Mouse (Mus musculus): ENCODE measurements around the gene Myrip.
"Not testable (repeated sequence)": the region's sequence is repeated elsewhere in the genome, so short reads cannot be mapped to it uniquely, and the experiment has no call there.

Gene Myrip

DNA sequence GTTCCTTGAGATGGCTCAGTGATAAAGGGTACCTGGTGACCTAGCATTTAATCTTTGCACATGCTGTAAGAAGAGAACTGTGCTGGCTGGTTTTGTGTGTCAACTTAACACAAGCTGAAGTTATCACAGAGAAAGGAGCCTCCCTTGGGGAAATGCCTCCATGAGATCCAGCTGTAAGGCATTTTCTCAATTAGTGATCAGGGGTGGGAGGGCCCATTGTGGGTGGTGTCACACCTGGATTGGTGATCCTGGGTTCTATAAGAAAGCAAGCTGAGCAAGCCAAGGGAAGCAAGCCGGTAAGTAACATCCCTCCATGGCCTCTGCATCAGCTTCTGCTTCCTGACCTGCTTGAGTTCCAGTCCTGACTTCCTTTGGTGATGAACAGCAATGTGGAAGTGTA lies at the start of gene Myrip:
TSS of gene Myrip (plus strand) at position 301 of the 400 bp plus-strand sequence.
- not testable (repeated sequence) for DNase-seq (ENCODE audit: low read depth, low spot score)

DNA sequence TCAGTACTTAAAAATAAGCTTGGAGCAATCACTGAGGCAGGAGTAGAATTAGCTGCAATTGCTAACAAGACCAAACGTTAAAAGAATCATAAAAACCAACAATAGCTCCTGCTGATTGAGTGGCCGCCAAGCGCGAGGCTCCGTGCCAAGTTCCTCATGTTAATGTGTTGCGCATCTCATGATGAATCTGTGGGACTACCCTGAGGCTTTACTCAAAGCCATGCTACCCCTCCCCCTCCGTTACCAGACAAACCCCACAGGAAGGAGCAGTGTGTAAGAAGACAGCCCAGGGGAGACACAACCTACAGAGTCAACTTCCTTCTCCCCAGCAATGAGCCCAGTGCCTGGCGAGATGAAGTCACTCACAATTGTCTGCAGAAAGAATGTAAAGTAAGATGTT lies 41.5 kb upstream of the Myrip start:
- no peak for DNase-seq (ENCODE audit: low read depth, low spot score)

DNA sequence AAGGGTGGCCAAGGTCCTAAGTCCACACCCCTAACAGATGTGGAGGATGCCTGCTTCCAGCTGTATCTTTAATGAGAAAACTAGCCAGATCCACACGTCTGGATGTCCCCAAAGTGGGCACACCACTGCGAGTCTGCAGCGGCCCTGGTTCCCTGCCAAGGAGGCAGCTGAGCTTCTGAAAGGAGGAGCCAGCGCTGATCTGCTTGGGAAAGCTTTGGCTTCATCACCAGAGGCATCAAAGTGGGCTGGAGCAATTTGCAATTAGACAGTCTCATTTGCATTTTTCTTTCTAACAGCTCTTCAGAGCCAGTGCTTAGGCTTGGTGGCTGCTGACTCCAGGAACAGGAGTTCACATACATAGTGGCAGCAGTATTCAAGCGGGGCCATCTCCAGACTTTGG lies 37.3 kb upstream of the Myrip start:
- DNase-seq (ENCODE audit: low read depth, low spot score) = no peak

DNA sequence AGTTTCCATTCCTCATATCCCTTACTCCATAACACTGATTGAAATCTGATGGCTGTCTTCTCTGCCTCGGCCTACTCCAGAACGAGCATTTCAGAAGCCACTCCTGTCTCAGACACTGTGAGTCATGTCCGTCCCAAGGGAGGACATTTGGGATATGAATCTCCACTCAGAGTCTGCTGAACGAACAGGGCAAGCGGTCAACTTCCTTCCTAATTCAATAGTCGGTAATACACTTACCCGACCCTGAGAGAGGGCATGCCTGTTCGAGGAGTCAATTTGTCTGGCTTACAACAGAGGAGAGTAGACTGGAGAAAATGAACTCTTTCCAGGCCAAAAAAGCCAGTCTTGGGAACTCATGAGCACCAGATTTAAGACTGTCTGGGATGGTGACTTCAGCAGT lies 28.2 kb upstream of the Myrip start:
- DNase-seq (ENCODE audit: low read depth, low spot score) = no peak

DNA sequence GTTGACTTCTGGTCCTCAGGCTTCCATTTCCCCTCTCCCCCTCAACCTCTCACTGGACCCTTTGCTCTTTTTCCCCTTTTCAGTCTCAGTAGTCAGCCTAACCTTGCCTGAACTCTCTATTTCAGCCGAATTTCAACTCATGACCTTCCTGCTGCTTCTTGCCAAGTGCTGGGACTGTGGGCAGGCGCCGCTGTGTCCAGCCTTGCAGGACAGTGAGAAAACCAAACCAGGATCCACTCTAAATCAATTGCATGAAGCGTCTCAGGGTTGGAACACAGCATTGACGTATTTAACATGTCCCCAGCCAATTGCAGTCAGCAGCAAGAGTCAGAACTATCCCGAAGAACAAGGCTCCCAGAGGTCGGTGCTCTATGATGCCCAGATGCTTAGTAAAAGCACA lies 26.1 kb upstream of the Myrip start:
- DNase-seq (ENCODE audit: low read depth, low spot score) = no peak

DNA sequence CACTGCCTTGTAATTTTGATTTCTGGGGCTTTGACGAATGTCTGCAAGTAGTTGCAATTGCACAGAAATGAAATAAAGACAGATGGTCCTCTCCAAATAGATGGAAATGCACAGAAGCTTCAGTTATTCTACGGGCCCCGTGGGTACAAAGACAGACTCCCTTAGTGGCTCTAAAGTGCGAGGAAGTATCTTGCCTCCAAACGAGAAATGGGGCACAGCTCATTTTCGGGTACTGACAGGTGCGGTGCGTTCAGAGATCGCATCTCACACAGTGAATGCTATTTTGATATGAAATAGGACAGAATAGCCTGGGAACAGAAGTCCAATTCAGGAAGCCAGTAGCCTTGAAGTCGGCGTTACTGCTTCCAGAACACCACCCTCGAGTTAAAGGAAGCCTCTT lies 20.2 kb upstream of the Myrip start:
- no peak for DNase-seq (ENCODE audit: low read depth, low spot score)

DNA sequence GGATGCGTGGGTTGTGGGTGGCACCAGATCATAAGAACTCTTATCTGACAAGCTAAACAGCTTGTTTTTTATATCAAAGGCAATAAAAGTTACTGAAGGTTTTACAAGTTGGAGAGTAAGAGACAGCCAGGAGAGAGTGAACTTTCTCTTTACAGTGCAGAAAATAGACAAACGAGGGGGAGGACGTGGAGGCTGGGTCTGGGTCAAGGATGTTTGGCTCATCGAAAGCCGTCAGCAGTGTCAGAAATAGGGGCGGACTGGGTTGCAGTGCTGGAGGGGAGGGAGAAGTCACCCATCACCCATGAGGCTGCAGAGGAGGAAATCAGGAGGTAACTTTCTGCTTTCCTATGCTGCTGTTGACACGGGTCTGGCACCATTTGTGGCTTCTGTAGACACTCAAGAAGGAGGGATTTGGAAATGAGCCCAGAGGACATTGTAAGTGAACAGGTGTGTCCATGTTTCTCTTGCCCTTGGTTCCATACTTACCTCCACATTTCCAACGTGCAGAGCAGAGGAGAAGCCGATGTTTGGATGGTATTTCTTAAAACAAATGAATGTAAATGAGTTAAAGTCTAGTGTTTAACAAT lies 18.8 kb upstream of the Myrip start:
- no peak for DNase-seq (ENCODE audit: low read depth, low spot score)

DNA sequence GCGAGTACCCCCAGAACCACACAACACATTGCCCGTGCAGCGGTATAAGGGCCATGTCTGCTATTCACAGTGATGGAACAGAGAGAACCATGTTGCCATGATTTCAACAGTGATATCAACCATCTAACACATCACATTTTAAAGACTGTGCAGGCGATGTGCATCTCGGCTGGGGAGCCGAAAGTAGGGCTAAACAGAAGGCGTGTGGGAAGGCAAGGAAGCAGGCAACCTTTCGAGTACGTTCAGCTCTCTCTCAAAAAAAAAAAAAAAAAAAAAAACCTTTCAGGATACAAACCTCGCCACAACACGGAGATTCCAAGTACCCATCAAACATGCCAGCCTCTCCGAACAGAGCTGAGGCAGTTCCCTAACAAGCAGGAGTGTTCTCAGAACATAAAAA lies 17.8 kb upstream of the Myrip start:
- DNase-seq (ENCODE audit: low read depth, low spot score) = no peak

DNA sequence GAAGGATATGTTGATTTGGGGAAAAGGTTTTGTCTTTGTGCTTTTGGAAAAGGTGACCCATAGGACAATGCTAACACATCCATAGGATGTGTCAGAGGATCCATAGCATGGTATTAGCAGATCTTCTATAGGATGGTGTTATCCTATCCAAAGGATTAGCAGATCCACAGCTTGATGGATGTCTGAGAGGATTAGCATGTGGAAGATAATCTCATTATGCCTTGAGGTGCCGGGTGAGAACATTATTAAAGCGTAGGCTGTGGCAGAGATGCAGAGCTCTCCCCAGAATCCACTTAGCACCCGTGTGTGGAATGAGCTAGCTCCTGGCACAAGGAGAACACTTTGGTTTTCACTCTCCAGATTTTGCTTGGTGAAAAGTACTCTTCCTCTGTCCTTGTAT lies 13.3 kb upstream of the Myrip start:
- DNase-seq (ENCODE audit: low read depth, low spot score) = no peak

DNA sequence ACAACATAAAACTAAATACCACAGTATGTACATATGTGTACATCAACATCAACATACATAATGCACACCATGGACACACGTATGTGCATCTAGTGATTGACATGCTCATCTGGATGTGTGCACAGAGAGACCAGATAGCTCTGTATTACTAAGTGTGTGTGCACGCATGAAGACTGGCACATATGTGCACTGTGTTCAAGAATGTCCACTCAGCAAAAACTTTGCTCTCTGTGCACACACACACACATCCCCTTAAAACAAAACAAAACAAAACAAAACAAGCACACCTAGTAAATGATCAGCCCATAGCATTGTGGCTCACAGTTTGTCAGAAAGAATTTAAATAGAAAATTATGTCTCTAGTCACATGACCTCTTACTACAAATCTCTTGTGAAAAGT lies 10.9 kb upstream of the Myrip start:
- no peak for DNase-seq (ENCODE audit: low read depth, low spot score)

DNA sequence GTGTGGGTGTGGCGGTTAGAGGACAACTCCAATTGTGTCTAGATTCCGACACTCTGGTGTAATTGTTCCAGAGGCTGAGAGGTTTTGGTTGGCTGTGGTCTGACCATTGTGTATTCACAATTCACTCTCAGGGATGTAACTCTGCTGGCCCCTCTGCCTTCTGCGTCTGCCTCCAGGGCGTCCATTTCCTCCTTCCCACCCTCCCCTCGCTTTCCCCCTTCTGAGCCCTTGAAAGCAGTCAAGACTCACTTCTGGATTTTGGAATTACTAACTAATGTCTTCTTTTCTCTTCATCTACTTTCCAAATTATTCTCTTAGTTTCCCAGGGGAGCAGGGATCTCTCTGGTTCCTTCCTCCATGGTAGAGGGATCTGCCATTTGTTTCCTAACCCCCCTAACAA lies 8.8 kb upstream of the Myrip start:
- no peak for DNase-seq (ENCODE audit: low read depth, low spot score)

DNA sequence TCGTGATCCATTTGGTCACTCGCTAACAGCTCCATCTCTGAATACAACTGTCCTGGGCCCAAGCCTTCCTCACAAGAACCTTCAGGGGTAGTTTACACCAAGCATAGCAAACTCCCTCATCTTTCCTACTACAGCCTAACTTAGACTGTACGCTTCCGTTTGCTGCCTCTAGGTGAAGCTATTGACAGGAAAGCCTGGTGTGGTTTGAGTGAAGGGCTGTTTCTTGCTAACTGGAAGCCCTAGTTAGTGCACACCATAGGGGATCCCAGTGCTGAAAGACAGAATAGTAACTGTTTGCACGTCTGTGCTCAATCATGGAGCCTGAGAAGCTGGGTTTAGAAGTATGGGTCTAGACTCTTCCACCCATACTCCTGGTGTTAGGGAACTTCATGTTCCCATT lies 5.8 kb upstream of the Myrip start:
- DNase-seq (ENCODE audit: low read depth, low spot score) = no peak

DNA sequence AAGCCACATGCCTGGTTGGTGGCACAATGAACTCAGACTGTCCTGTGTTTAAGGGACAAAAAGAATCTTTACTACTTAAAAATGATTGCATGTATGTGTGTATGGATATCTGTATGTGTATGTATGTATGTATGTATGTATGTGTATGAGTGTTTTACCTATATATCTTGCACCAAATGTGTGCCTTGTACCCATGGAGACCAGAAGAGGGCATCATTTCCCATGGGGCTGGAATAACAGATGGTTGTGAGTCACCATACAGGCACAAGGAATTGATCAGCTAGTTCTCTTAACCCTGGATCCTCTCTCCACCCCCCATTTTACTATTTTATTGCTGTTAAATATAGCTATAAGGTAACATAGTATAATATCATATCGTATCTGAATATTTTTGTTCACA lies 4.4 kb upstream of the Myrip start:
- DNase-seq (ENCODE audit: low read depth, low spot score) = no peak

DNA sequence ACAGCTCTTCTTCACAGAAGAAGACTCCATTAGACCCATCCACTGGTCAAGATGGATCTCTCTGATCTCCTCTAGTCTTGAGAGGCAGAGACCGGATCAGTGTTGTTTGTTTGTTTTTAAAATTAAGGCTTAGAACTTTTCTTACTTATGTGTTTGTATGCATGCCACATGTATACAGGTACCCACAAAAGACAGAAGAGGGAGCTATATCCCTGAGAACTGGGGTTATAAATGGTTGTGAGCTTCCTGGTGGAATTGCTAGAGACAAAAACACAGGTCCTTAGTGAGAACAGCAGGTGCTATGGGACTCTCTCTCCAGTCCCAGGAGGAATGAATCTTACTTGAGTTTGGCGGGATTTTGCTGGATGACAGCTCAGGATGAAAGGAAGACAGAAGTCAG lies 1.9 kb upstream of the Myrip start:
- no peak for DNase-seq (ENCODE audit: low read depth, low spot score)

DNA sequence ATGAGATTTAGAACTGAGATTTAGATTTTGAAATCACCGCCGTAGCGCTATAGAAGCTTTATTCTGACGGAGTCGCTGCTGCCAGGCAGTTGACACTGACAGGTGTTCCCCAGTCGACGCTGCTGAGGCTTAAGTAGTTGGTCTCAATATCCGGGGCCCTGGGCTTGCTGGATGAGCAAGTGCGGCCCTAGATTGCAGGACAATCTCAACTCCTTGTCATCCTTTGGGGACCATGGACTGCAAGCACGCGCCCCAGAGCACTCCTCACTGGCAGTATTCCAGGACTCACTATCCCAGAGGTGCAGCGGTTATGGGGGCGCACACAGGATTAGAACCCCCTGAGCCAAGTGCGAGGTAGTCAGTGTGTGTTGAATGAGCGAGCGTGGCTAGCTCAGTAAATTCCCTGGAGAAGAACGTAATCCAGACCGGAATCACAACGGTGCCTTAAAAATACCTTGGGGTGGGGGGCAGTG lies 1.7 kb downstream of the Myrip start:
- no peak for DNase-seq (ENCODE audit: low read depth, low spot score)

DNA sequence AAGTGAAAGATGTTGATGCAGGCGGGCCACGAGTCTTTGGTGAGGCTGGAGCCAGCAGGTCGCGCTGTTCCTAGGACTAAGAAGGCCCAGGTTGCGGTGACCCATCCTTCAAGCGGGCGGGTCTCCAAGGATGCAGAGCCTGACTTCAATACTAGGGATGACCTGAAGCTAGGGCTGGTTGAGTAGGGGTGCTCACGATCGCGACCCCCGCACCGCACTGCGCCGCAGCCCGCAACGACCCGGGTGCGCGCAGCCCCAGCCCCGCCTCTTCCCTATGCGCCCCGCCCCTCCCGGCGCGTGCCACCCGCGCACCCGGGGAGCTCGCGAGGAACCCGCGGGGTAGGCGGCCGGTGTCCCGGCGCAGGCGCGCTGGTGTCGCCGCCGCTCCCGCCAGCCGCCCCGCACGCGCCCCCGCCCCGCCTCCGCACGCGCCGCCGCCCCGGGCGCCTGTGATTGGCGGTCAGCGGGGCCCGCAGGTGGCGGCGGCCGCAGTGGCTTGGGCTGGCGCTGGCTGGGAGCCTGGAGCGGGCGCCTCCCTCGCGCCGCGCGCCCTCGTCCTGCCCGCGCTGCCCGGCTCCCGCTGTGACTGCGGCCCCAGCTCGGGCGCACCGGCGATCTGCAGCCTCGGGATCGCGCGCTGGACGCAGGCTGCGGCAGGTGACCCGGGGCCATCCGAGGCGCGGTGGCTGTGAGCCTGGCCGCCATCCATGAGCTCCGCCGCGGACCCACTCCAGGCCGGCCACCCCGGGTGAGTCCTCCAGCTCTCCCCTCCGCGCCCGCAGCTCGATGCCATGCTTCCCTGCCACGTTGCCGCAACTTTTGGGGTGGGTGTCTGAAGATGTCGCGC lies 2.4 kb downstream of the Myrip start:
- DNase-seq (ENCODE audit: low read depth, low spot score) = no peak

DNA sequence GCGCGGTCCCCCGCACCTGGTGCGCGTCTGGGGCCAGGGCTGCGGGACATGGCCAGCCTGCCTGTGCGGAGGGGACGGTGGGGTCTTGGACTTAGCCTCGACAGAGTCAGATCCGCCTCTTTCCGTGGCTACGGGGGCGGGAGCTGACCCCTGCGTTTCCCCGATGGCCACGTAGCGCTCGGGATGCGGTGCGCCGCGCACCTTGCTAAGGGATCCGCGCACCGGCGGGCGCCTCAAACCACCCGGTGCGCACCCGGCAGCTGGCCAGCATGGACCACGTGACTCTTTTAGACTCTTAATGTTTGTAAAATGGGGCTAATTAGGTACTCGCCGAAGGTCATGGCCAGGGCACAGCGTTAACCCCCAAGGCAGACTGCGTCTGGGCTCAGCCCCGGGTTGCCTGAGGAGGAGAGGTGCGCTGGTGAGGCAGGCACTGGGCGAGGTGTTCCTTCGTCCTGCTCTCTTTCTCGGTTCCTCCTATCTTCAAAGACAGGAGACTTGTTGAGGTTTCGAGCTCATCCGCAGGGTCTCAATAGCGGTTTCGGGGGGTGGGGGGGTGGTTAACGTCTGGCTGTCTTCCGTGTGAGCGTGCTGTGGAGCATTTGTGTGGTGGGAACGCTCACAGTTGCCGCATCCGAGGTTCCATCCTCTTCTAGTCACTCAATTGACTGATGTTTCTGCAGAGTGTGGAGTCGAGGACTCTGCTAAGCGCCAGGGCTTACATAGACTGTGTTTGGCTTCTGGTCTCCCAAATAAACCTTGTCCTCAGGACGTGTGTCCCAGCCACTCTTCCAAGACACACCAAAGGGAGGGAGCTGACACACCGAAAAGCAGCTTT lies 3.2 kb downstream of the Myrip start:
- DNase-seq (ENCODE audit: low read depth, low spot score) = no peak

DNA sequence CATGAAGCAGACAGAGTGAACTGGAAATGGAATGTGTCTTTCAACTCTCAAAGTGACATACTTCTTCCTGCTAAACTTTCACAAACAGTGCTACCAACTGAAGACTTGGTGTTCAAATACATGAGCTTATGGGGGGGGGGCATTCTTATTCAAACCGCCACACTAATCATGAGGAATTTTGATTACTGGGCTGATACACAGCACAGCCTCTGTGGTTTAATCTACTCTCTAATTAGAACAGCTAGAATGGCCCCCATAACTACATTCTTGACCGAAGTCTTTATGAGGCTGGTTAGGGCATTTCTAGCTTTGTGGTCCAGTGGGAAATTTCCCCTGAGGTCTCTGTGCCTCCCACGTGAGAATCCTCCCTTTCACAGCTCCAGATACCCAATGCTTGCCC lies 13.9 kb downstream of the Myrip start:
- DNase-seq (ENCODE audit: low read depth, low spot score) = no peak

DNA sequence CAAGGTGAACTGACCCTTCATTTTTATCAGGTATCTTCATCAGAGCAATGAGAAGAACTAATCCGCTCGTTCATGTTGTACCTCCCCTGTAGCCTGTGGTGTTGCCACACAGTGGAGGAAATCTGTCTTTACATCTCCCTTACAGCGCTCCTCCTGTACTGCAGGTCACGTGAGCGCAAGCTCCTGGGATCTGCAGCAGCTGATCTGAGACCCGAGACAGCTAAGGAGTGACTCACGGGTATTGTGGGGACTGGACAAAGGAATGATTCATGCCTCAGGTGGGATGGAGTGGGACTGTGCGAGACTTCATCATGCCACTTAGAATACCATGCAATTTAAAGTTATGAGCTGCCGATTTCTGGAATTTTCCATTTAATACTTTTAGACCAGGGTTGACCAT lies 17.8 kb downstream of the Myrip start:
- DNase-seq (ENCODE audit: low read depth, low spot score) = no peak

DNA sequence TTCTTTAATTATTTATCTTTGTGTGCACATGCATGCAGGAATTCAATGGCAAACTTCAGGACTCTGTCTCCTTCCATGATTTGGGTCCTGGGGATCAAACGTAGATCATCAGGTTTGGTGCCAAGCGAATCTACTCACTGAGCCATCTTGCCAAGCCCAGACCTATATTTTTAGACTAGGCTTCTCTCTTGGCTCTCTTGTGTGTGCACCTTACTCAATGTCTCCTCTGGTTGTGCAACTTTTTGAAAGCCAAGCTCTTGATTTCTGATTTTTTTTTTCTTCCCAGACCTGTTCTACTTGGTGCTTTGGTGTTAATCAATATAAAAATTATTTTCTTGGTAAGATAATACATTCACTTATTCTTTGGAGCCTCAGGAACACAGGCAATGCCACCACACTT lies 19.3 kb downstream of the Myrip start:
- DNase-seq (ENCODE audit: low read depth, low spot score) = no peak

DNA sequence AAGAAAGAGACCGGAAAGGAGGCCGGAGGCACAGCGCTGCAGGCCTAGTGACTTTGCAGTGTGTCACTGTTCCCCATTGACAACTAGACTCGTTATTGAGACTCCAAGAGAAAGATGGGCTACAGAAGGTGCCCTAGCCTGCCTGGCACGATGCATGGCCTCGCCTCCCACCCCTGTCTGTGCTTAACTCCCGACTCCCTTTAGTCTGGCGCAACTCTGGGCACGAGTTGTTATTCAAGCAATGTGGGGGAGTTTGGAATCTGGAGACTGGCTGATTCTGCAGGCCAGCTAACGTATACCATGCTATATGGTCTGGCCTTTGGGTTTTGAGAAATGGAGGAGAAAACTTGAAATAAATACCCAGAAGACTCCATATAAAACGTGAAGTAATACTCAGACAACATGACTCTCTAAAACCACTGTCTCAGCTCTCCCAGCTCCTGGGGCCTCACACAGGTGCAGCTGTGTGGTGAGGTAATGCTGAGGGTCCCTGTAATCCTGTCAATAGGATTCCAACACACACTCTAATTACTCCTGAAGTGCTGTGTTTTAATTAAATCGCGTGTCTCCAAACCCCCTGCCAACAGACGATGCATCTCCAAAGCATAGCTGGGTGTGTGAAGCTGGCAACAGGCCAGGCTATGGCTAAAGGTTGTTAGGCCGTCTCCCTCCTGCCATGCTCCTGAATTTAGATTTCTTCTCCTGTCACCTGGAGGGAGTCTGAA lies 21.6 kb downstream of the Myrip start:
- DNase-seq (ENCODE audit: low read depth, low spot score) = no peak

DNA sequence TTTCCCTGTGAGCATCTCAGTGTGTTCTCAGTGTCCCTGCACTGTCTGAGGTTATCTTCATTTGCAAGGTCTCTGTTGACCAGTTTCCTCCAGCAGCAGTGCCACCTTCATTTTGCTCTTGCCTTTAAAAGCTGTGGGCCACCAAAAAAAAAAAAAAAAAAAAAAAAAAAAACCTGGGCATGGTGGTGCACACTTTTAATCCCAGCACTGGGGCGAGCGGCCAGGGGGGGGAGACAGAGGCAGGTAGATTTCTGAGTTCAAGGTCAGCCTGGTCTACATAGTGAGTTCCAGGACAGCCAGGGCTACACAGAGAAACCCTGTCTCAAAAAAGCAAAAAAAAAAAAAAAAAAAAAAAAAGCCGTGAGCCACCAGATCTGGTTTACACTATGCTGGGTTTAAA lies 29.7 kb downstream of the Myrip start:
- not testable (repeated sequence) for DNase-seq (ENCODE audit: low read depth, low spot score)
